Mouse (Mus musculus): ENCODE results near the gene Fbxl12. TPM values are rescaled to one million over a fixed set of nuclear protein-coding genes. Genes with fewer than 3 reads are reported as not detected.

The Fbxl12 gene
- polyA plus RNA-seq, 1 experiment from 2014 or later, result 13.8 TPM

DNA sequence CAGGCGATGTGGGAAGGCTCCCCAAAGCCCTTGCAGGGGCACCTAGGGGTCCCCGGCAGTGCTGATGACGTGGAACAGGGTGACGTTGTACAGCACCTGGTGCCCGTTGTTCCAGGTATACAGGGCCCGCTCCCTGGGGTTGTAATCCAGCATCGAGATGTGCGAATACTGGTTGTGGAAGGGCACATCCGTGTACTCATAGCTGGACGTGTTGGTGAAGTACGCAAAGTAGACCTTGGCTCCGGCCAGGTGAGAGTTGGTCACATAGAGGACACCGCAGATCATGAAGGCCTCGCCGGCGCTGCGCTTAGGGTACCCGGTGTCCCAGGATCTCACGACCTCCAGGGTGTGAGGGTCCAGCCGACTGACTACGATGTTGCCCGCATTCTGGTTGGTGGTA, 23.5 kb upstream of the Fbxl12 start:
- H3K36me3 ChIP-seq, result peaks cover 21% of the 10 kb centered on the region

DNA sequence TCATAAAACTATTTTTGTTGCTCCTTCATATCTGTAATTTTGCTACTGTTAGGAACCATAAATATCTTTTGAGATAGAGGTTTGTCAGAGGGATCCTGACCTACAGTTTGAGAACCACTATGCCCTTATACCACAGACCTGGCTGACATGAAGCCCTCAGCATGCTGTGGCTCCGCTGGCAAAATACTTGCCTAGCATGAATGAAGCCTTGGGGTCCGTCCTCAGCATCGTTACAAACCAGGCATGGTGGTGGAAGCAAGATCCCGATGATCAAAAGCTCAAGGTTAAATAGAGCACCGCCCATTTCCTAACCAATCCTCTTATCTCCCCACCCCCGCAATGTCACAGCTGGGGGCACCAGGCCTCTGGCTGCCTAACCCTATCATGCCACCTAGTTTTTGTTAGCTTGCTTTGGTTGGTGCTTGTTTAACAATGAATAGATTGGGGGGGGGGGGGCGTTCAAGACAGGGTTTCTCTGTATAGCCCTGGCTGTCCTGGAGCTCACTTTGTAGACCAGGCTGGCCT, 22.0 kb upstream of the Fbxl12 start:
- Histone ChIP-seq H3K36me3 (peaks cover 24% of the 10 kb centered on the region), H3K27me3 (no peaks in the 10 kb centered on the region), H3K9ac (no peak overlapping the region), H3K4me2 (no peak overlapping the region), H3K9me3 (no peaks in the 10 kb centered on the region), H3K4me3 (no peak overlapping the region), H3K4me1 (replicated peaks) (peaks cover 47% of the 10 kb centered on the region), H3K27ac (replicated peaks) (peak overlapping the region; percentile 84; the same call in 1 of the 2 replicates)
- WGBS, result 14% methylated on average over 7 of the region's 7 CpGs
- no peak for ATAC-seq (ENCODE audit: low FRiP score, low read depth)

More for the DNA sequence above, 23.5 kb upstream of the Fbxl12 start:
- H3K9me3 ChIP-seq, result no peaks in the 10 kb centered on the region
- no peak overlapping the region for H3K4me3 ChIP-seq
- peaks cover 37% of the 10 kb centered on the region for H3K4me1 ChIP-seq (replicated peaks)
- ATAC-seq (ENCODE audit: low FRiP score, low read depth), result no peak
- H3K4me2 ChIP-seq, result no peak overlapping the region
- H3K27me3 ChIP-seq, result no peaks in the 10 kb centered on the region
- no peak overlapping the region for H3K9ac ChIP-seq
- no peak overlapping the region for H3K27ac ChIP-seq (replicated peaks)
- WGBS, result 96% methylated on average over 22 of the region's 22 CpGs

DNA sequence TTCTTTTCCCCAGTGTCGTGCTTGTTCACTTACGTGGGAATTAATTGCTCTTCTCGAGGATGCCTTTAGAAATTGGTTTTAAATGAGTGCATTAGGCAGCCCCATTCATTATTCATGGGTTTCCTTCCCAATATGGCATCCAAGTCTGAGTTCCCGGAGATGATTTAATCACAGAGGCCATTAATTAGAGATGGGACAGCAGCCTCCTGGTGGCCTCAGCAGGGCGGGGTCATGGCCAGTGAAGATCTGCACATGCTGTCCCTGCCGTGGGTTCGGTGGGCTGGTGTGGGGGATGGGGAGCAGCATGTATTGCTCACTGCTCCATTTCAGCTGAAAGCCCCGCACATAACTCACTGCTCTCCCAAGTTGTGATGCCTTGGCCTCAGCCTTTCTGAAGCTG, 21.4 kb upstream of the Fbxl12 start:
- no peak for ATAC-seq (ENCODE audit: low FRiP score, low read depth)
- Histone ChIP-seq H3K4me3 (no peak overlapping the region), H3K36me3 (peaks cover 18% of the 10 kb centered on the region; the same call in 1 of the 2 replicates), H3K9me3 (no peaks in the 10 kb centered on the region), H3K9ac (no peak overlapping the region), H3K27ac (replicated peaks) (peak overlapping the region; percentile 84), H3K27me3 (no peaks in the 10 kb centered on the region), H3K4me2 (no peak overlapping the region), H3K4me1 (replicated peaks) (peaks cover 47% of the 10 kb centered on the region)
- WGBS, result 8% methylated on average over 8 of the region's 8 CpGs

DNA sequence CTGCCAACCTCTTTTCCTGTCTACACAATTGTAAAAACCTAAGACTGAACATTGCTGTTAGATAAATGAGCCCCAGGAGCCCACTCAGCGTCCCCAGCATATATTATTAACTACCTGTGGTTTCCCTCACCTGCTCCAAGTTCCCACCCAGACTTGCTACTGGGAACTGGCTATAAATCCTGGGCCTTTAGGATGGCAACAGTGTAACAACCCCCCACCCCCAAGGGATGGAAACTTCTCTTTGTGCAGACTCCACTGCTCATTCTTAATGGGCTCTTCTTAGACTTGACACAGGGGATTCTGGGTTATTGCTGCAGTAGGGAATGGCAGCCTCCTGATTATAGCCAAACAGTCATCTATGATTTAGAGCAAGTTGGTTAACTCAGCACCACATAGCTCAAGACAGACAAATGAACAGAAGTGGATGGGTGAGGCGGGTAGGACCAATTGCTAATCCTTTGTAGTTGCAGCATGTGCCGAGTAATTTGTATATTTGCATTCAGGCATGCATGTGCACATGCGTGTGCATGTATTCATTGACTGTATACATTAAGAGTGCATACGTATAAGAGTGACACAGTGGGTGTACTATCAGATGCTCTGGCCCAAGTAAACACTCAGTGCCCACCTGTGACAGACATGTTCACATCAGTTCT, 20.5 kb upstream of the Fbxl12 start:
- peaks cover 47% of the 10 kb centered on the region for H3K4me1 ChIP-seq (replicated peaks)
- H3K9me3 ChIP-seq, result no peaks in the 10 kb centered on the region
- peaks cover 16% of the 10 kb centered on the region; the same call in 1 of the 2 replicates for H3K36me3 ChIP-seq
- no peak for ATAC-seq (ENCODE audit: low FRiP score, low read depth)
- WGBS, result 63% methylated on average over 5 of the region's 5 CpGs
- no peaks in the 10 kb centered on the region for H3K27me3 ChIP-seq
- H3K4me3 ChIP-seq, result no peak overlapping the region
- peak overlapping the region; percentile 84 for H3K27ac ChIP-seq (replicated peaks)
- H3K9ac ChIP-seq, result no peak overlapping the region
- H3K4me2 ChIP-seq, result no peak overlapping the region

DNA sequence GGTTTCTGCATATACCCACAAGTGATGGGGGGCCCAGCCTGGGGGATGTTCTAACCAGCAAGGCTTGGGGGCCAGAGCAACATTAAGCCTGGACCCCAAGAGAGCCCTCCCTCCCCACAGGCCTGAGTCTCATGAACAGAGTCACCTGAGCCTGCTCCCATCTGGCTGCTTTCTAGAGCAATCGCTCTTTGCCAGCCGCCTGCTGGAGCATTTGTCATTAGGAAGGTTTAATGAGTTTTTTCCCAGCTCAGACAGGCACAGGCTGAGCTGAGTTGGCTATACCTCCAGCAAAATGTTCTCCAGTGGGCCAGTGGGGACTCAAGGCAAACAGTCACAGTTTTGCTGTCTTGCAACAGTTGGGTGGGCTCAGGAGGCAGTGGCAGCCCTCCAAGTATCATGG, 19.8 kb upstream of the Fbxl12 start:
- Histone ChIP-seq H3K9ac (0 out of 2 replicates have a peak overlapping the region, but pooled peaks have one; percentile 2), H3K27ac (replicated peaks) (peak overlapping the region; percentile 84), H3K9me3 (no peaks in the 10 kb centered on the region), H3K4me2 (no peak overlapping the region), H3K4me1 (replicated peaks) (peaks cover 47% of the 10 kb centered on the region), H3K27me3 (no peaks in the 10 kb centered on the region), H3K36me3 (peaks cover 13% of the 10 kb centered on the region; the same call in 1 of the 2 replicates), H3K4me3 (no peak overlapping the region)
- 35% methylated on average over 2 of the region's 2 CpGs for WGBS
- peak; percentile 44 for ATAC-seq (ENCODE audit: low FRiP score, low read depth)

DNA sequence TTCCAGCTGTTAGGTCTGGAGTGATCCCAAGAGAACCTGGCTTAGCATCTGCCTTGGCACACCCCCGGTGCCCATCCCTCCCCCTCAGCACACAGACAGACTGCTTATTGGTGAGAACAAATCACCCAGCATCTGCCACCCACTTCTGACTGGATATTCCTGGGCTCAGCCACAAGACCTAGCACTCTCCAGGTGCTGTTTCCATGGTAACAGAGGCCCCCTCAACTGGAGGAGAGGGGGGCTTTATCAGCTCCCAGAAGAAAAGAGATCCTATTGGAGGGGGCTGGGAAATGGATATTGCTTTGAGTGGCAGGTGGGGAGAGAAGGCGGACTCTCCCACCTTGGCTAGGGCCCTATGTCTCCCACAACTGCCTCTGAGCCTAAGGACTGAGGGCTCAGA, 19.4 kb upstream of the Fbxl12 start:
- H3K4me2 ChIP-seq, result no peak overlapping the region
- H3K9ac ChIP-seq, result 0 out of 2 replicates have a peak overlapping the region, but pooled peaks have one; percentile 2
- peak overlapping the region; percentile 84 for H3K27ac ChIP-seq (replicated peaks)
- H3K36me3 ChIP-seq, result peaks cover 13% of the 10 kb centered on the region; the same call in 1 of the 2 replicates
- H3K4me3 ChIP-seq, result no peak overlapping the region
- no peaks in the 10 kb centered on the region for H3K9me3 ChIP-seq
- peak; percentile 59 for ATAC-seq (ENCODE audit: low FRiP score, low read depth)
- no peaks in the 10 kb centered on the region for H3K27me3 ChIP-seq
- WGBS, result 44% methylated on average over 2 of the region's 2 CpGs
- H3K4me1 ChIP-seq (replicated peaks), result peaks cover 47% of the 10 kb centered on the region

DNA sequence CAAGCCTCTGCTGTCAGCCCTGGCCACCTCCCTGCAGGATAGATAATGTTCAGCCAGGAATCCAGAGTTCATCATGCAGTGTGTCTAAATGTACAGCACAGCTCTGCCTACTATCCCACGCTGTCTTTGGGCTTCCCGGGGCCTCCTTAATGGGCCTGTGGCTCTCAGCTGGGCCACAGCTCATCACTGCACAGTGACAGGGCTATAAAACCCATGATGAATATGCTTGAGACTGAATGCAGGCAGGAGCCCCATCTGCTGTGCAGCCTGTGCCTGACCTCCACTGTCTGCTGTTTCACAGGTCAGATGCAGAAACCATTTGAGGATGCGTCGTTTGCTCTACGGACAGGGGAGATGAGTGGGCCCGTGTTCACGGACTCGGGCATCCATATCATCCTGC, 18.3 kb upstream of the Fbxl12 start:
- Histone ChIP-seq H3K27ac (replicated peaks) (peak overlapping the region; percentile 84), H3K9ac (no peak overlapping the region), H3K36me3 (peaks cover 16% of the 10 kb centered on the region), H3K27me3 (no peaks in the 10 kb centered on the region), H3K4me2 (no peak overlapping the region), H3K9me3 (no peaks in the 10 kb centered on the region), H3K4me3 (no peak overlapping the region), H3K4me1 (replicated peaks) (peaks cover 47% of the 10 kb centered on the region)
- 44% methylated on average over 8 of the region's 8 CpGs for WGBS
- ATAC-seq (ENCODE audit: low FRiP score, low read depth), result peak; percentile 15; the same call in 1 of the 2 replicates

DNA sequence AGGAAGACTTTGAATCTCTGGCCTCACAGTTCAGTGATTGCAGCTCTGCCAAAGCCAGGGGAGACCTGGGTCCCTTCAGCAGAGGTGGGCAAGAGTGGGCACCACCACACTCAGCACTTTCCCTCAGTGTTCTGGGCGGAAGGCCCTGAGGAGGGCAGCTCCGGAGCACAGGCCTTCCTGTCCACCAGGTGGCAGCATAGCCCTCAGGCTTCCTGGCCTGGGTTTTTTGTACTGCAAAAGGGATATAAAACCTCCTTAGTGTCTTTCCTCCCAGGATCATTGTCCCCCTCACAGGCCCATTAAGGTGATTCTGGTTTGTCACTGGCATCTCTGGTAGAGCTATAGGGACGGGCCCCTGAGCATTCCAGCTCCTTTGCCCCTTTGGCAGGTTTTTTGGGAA, 17.8 kb upstream of the Fbxl12 start:
- ATAC-seq (ENCODE audit: low FRiP score, low read depth), result 0 out of 2 replicates have a peak, but pooled peaks have one; percentile 2
- H3K4me3 ChIP-seq, result no peak overlapping the region
- 56% methylated on average over 3 of the region's 3 CpGs for WGBS
- H3K9me3 ChIP-seq, result no peaks in the 10 kb centered on the region
- no peak overlapping the region for H3K9ac ChIP-seq
- peaks cover 22% of the 10 kb centered on the region for H3K36me3 ChIP-seq
- H3K4me1 ChIP-seq (replicated peaks), result peaks cover 50% of the 10 kb centered on the region
- H3K27ac ChIP-seq (replicated peaks), result peak overlapping the region; percentile 84
- H3K27me3 ChIP-seq, result no peaks in the 10 kb centered on the region
- no peak overlapping the region for H3K4me2 ChIP-seq

DNA sequence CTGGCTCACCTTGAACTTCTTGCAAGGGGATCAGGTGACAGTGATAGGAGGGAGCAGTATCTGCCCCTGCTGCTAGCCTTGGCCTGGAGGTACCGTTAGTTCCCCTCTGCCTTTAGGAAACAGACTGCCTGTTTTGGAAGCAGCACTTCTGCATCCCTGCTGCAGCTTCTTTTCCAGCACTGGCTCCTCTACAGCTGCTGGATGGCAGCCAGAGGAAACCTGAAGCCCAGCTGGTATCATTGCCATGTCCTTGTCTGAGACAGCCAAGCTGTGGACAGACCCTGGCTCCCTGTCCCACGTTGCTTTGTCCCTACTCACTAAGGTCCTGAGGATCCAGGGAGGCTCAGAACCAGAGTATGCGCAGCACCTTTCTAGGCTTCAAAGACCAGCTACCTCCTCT, 13.0 kb upstream of the Fbxl12 start:
- H3K27ac ChIP-seq (replicated peaks), result 0 out of 2 replicates have a peak overlapping the region, but pooled peaks have one; percentile 2
- H3K27me3 ChIP-seq, result no peaks in the 10 kb centered on the region
- H3K4me3 ChIP-seq, result no peak overlapping the region
- H3K36me3 ChIP-seq, result peaks cover 30% of the 10 kb centered on the region
- no peaks in the 10 kb centered on the region for H3K9me3 ChIP-seq
- WGBS, result 77% methylated on average over 3 of the region's 3 CpGs
- H3K4me1 ChIP-seq (replicated peaks), result peaks cover 39% of the 10 kb centered on the region
- no peak overlapping the region for H3K4me2 ChIP-seq
- H3K9ac ChIP-seq, result no peak overlapping the region
- no peak for ATAC-seq (ENCODE audit: low FRiP score, low read depth)

DNA sequence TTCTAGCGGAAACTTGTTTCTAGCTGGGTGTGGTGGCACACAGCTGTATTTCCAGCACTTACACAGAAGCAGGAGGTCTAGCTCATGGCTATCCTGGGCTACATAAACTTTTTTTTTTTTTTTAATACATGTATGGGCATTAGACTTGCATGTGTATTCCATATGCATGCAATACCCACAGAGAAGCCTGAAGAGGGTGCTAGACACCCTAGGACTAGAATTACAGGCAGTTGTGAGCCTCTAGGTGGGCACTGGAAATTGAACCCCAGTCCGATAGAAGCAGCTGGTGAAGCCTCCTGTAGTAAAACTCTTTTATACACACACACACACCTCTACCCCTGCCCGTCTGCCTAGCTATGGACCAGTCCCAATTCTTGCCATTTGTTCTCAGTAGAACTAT, 9.3 kb upstream of the Fbxl12 start:
- Histone ChIP-seq H3K27me3 (no peaks in the 10 kb centered on the region), H3K4me3 (no peak overlapping the region), H3K9me3 (no peaks in the 10 kb centered on the region), H3K9ac (no peak overlapping the region), H3K4me2 (peak overlapping the region; percentile 76; the same call in 1 of the 2 replicates), H3K27ac (replicated peaks) (no peak overlapping the region), H3K4me1 (replicated peaks) (peaks cover 41% of the 10 kb centered on the region), H3K36me3 (peaks cover 35% of the 10 kb centered on the region; the same call in 1 of the 2 replicates)
- no peak for ATAC-seq (ENCODE audit: low FRiP score, low read depth)
- WGBS, result 95% methylated on average over 3 of the region's 3 CpGs

DNA sequence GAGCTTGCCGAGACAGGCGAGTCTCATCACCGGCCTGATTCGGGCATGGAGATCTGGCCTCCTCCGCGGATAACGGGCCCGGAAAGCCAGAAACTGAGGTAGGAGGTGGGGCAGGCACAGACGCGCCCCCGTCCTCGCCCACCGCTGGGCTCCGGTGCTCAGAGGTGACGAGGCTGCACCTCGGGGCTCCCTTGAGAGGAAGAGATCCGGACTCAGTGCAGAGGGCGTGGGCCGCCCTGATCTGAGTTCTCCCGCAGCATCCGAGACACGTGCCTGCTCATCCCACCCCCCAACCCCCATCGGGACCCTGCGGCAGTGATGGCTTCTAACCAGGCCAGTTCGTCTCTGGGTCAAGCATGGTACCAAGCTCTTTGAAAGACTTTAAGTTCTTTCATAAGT, 7.7 kb upstream of the Fbxl12 start:
- no peak; the same call in 1 of the 2 replicates for ATAC-seq (ENCODE audit: low FRiP score, low read depth)
- peak overlapping the region; percentile 58 for H3K9ac ChIP-seq
- peaks cover 38% of the 10 kb centered on the region for H3K4me1 ChIP-seq (replicated peaks)
- peak overlapping the region; percentile 62 for H3K4me3 ChIP-seq
- peak overlapping the region; percentile 54; the same call in 1 of the 2 replicates for H3K27ac ChIP-seq (replicated peaks)
- peak overlapping the region; percentile 76 for H3K4me2 ChIP-seq
- no peaks in the 10 kb centered on the region for H3K9me3 ChIP-seq
- under 1% methylated on average over 25 of the region's 25 CpGs for WGBS
- H3K36me3 ChIP-seq, result peaks cover 38% of the 10 kb centered on the region; the same call in 1 of the 2 replicates
- H3K27me3 ChIP-seq, result no peaks in the 10 kb centered on the region

DNA sequence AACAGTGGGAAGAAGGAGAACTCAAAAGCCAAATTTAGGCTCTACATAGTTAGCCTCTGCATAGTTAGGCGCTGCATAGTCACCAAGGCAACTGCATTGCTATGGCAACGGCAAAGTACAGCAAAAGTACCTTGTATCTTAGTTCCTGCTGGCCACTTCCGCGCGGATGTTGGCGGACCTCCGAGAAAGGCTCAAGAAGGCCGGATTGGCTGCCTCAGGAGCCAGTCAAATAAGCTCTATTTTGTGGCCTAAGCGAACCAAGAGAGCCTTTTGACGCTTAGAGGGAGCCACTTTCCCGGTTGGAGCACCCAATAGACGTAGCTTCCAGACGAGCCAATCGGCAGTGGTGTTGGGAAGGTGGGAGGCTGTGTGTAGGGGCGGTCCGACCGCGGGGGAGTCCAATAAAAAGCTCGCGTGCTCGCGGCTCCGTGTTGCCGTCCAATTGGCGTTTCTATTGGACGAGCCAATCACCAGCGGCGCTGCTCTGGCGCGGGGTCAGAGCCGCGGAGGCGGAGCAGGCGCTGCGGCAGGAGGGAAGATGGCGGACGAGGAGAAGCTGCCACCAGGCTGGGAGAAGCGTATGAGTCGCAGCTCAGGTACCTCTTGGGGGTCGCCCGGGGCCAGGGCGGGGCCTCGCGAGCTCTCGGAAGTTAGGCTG, 7.2 kb upstream of the Fbxl12 start, which contains the start of gene Pin1:
Gene Pin1, plus strand, starts transcription at position 494 of the 658 bp plus-strand sequence.
- peaks cover 40% of the 10 kb centered on the region for H3K4me1 ChIP-seq (replicated peaks)
- peak within 1 kb of the TSS; percentile 76 for H3K4me2 ChIP-seq
- WGBS, result under 1% methylated on average over 45 of the region's 45 CpGs
- no peaks in the 10 kb centered on the region for H3K9me3 ChIP-seq
- peak; percentile 99 for ATAC-seq (ENCODE audit: low FRiP score, low read depth)
- peak within 1 kb of the TSS; percentile 62 for H3K4me3 ChIP-seq
- peak within 1 kb of the TSS; percentile 58 for H3K9ac ChIP-seq
- H3K36me3 ChIP-seq, result peaks cover 38% of the 10 kb centered on the region; the same call in 1 of the 2 replicates
- H3K27ac ChIP-seq (replicated peaks), result peak within 1 kb of the TSS; percentile 54
- H3K27me3 ChIP-seq, result no peaks in the 10 kb centered on the region
